Mouse (Mus musculus) cerebellum, adult 2 months (tissue): ENCODE data around the gene Olfr782. TPM values are rescaled to one million over a fixed set of nuclear protein-coding genes. Genes with fewer than 3 reads are reported as not detected.
"Not testable (repeated sequence)": the region's sequence is repeated elsewhere in the genome, so short reads cannot be mapped to it uniquely, and the experiment has no call there.

ENCODE experiments used
- DNase-seq, 2 experiments: peaks; one replicate each; pipeline ENCODE4 v3.0.0; 2021
- H3K27ac ChIP-seq: fragments of 200-500 bp; 2 replicates; pipeline ENCODE4 v1.5.1; 2012; ENCODE audit warnings: low read length, control low read depth, inconsistent platforms; ENCODE audit not compliant: insufficient read depth
- H3K27me3 ChIP-seq: fragments of 200-500 bp; 2 replicates; pipeline ENCODE4 v1.6.1; 2012; ENCODE audit warnings: inconsistent platforms, mild to moderate bottlenecking, low read length, moderate library complexity; ENCODE audit not compliant: control insufficient read depth, insufficient read depth
- H3K4me1 ChIP-seq: fragments of 200-500 bp; 2 replicates; pipeline ENCODE4 v1.6.1; 2011; ENCODE audit warnings: low read length; ENCODE audit not compliant: control insufficient read depth, insufficient read depth
- H3K4me3 ChIP-seq: fragments of 200-500 bp; replicated peaks from 2 replicates; pipeline ENCODE3; 2011; ENCODE audit warnings: mild to moderate bottlenecking, low read depth, low read length, control low read depth; ENCODE audit not compliant: insufficient read depth
- CTCF ChIP-seq: fragments of 200-500 bp; IDR thresholded peaks from 2 replicates; pipeline ENCODE4 v1.5.1; 2011; ENCODE audit warnings: low read depth, mild to moderate bottlenecking, control low read depth, low read length, moderate library complexity, borderline replicate concordance; ENCODE audit not compliant: insufficient read depth
- POLR2A ChIP-seq: fragments of 200-500 bp; IDR thresholded peaks from 2 replicates; pipeline ENCODE4 v1.6.1; 2011; ENCODE audit warnings: low read length, control low read depth, borderline replicate concordance; ENCODE audit not compliant: insufficient read depth
- WGBS: fragments of 180-500 bp; shearing (Covaris S2); methylation state at CpG from one replicate; pipeline ENCODE4 v1.1.7; 2018; 5-methylcytosine and 5-hydroxymethylcytosine counted together
- polyA plus RNA-seq: library from polyadenylated mRNA; depleted of rRNA; stranded (reverse); fragments of >200 nt; gene quantifications from 2 replicates; pipeline ENCODE4 v1.2.3, GENCODE M21; 2012; rRNA removed

Gene Olfr782
- polyA plus RNA-seq, result not detected in 2 replicates

DNA sequence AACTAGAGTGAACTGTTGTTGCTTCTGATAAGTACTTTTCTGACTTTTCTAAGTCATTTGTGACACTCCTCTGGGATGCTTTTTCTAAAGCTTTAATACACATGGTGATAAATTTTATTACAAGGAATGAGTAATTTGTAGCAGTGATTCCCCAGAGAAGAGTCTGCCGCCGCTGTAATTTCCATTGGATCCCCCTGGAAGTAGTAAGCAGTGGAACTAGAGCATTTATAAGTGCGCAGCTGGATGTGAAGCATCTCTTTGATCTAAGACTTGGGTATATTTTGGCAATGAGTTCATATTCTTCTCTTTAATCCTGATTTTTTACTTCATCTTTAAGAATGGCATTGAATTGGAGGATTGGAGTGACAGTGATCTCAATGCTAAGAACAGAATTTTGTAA is at the start of gene Olfr782:
Gene Olfr782 (plus strand): TSS at position 301 of the 400 bp plus-strand sequence.
- no peak within 1 kb of the TSS for H3K4me3 ChIP-seq
- H3K27ac ChIP-seq, result no peak within 1 kb of the TSS
- no peak for TF ChIP-seq CTCF
- no peak for TF ChIP-seq POLR2A
- H3K4me1 ChIP-seq, result no peaks in the 10 kb centered on the region
- no peak for DNase-seq
- no peaks in the 10 kb centered on the region for H3K27me3 ChIP-seq
- 92% methylated on average over 3 of the region's 3 CpGs for WGBS

DNA sequence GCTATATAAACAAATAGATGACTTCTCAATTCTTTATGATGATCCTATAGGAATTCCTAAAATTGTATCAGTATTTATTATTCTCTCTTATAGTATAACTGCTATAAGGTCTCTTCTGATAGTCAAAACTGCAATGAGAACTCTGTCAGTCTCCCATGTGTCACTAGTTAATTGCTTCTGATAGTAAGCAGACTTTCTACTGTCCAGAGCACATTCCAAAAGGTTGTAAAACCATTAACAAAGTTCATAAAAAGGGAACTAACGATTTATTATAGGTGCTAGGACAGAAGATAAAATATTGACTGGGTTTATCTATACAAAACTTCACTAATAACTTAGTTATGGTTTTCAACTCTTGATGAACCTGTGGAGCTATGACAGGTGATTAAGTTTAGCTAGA is 35.7 kb upstream of the Olfr782 start:
- H3K27ac ChIP-seq, DNase-seq, H3K4me3 ChIP-seq, H3K4me1 ChIP-seq, H3K27me3 ChIP-seq: not testable (repeated sequence)
- 63% methylated on average over 1 of the region's 1 CpGs for WGBS

DNA sequence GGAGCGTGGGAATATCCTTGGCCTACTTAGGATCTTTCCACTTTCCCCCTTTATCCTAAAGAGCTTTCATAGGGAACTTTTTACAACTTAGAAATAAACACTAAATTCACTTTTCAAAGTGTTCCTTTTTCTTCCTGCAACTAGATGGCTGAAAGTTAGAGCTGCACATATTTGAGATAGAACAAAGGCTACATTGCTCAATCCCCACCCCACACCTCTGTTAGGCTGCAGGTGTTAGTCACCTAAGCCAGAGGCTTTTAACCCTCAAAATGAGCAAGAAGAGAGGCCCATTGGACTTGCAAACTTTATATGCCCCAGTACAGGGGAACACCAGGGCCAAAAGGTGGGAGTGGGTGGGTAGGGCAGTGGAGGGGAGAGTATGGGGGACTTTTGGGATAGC is 35.1 kb upstream of the Olfr782 start:
- H3K4me1 ChIP-seq, H3K4me3 ChIP-seq, H3K27me3 ChIP-seq, DNase-seq, H3K27ac ChIP-seq: not testable (repeated sequence)
- 83% methylated on average over 1 of the region's 1 CpGs for WGBS

DNA sequence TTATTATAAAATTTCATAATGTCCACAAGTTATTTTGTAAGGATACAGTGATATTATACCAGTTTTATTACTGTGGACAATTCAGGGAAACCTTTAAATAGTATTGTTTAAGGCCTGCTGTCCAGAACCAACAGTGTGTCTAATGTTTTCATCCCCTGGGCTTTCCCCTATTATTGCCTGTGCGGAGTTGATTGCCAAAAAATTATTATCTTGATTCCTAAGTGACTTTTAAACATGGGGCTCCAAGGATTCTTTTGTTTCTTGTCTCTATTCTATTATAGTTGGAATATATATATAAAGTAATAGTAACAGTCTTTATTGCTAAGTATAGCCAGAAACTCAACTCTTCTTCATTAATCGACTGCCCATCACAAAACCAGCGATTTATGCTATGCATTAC is 30.8 kb upstream of the Olfr782 start, which contains the start of gene Olfr780:
Gene Olfr780 (plus strand): TSS at position 301 of the 400 bp plus-strand sequence.
- H3K27me3 ChIP-seq, result no peaks in the 10 kb centered on the region
- no peaks in the 10 kb centered on the region for H3K4me1 ChIP-seq
- no peak within 1 kb of the TSS for H3K27ac ChIP-seq
- no peak for DNase-seq
- no peak for TF ChIP-seq CTCF
- H3K4me3 ChIP-seq, result no peak within 1 kb of the TSS
- WGBS, result 67% methylated on average over 3 of the region's 3 CpGs

DNA sequence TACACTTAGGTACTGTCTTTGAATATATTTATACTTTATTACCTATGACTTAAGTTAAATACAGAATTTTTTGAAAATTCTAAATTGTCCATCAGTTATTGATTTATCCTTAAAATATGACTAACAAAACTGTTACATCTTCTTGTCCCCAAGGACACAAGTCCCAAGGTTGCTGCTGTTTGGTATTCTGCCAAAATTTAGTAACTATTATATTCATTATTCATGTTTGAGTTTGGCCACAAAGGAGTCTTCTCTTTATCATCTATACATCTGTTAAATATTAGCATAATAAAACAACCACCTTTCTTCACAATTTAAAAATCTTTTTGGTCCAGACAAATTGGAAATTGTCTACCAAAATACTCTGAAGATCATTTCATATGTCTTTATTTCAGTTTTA is 20.1 kb upstream of the Olfr782 start, which contains the start of gene Olfr781:
Gene Olfr781 (plus strand): TSS at position 301 of the 400 bp plus-strand sequence.
- no peak within 1 kb of the TSS for H3K27ac ChIP-seq
- TF ChIP-seq CTCF, result no peak
- no peak for TF ChIP-seq POLR2A
- H3K4me3 ChIP-seq, result no peak within 1 kb of the TSS
- no peaks in the 10 kb centered on the region for H3K4me1 ChIP-seq
- H3K27me3 ChIP-seq, result no peaks in the 10 kb centered on the region; the same call in 1 of the 2 replicates
- no peak for DNase-seq

DNA sequence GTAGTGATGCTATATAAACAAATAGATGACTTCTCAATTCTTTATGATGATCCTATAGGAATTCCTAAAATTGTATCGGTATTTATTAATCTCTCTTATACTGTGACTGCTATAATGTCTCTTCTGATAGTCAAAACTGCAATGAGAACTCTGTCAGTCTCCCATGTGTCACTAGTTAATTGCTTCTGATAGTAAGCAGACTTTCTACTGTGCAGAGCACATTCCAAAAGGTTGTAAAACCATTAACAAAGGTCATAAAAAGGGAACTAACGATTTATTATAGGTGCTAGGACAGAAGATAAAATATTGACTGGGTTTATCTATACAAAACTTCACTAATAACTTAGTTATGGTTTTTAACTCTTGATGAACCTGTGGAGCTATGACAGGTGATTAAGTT is 3.8 kb downstream of the Olfr782 start:
- not testable (repeated sequence) for H3K4me3 ChIP-seq, DNase-seq, H3K4me1 ChIP-seq, H3K27ac ChIP-seq, H3K27me3 ChIP-seq
- 78% methylated on average over 2 of the region's 2 CpGs for WGBS

DNA sequence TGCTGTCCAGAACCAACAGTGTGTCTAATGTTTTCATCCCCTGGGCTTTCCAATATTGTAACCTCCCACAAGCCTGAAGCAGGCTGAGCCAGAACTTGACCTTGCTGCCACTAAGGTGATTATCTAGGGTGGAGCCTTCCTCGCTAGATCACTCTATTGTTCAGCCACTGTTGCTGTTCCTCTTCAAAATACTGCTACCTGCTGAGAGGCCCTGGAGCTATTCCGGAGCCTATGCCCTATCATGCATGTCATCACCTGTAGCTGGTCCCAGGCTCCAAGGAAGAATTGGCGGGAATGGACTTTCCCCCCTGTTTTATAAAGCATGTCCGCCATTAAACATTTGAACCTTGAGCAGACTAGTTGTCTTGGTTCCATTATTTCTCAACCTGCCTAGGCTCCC is 7.8 kb downstream of the Olfr782 start:
- WGBS, result 69% methylated on average over 4 of the region's 4 CpGs
- not testable (repeated sequence) for H3K4me3 ChIP-seq, H3K4me1 ChIP-seq, H3K27ac ChIP-seq, H3K27me3 ChIP-seq, DNase-seq

DNA sequence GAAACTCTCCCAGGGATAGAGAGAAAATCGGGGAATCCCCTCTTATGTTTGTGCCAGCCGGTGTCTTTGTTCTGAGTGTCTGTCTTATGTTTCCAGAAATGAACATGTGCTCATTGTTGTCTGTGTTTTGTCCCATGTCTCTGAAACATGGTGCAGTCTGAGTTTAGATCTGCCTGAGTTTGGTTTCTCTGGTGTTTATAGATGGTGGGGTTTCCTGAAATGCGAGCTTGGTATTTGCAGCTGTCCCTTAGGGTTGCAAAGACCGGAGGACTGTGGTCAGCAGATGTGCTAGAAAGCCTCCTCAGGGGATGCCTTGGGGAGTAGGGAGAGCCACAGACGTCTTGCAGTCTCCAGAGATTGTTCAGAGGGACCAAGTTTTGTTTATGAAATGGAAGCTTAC is 8.7 kb downstream of the Olfr782 start:
- no peak overlapping the region for H3K27ac ChIP-seq
- DNase-seq, result no peak
- no peaks in the 10 kb centered on the region for H3K4me1 ChIP-seq
- no peaks in the 10 kb centered on the region for H3K27me3 ChIP-seq
- WGBS, result 74% methylated on average over 5 of the region's 5 CpGs
- H3K4me3 ChIP-seq, result no peak overlapping the region
- TF ChIP-seq CTCF (no peak), POLR2A (no peak)

DNA sequence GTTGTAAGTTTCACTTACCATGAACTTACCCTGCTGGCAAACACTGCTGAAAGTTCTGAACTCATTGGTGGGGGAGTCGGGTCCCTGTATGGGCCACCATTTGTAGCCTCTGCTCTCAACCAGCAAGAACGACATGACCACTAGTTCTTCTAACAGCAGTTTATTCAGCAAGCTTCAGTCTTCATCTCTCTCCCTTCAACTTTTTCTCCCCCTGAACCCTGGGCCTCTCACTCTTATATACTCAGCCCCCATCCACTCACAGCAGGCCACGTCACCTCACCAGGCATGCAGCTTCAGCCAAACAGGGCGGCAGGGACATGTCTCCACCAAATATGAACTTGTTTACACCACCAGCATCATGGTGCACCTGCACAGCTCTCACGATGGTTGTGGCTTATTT is 25.4 kb downstream of the Olfr782 start:
- WGBS, result 88% methylated on average over 5 of the region's 5 CpGs
- not testable (repeated sequence) for DNase-seq, H3K27ac ChIP-seq, H3K4me3 ChIP-seq, H3K4me1 ChIP-seq, H3K27me3 ChIP-seq
